In the genomic region with DNA sequence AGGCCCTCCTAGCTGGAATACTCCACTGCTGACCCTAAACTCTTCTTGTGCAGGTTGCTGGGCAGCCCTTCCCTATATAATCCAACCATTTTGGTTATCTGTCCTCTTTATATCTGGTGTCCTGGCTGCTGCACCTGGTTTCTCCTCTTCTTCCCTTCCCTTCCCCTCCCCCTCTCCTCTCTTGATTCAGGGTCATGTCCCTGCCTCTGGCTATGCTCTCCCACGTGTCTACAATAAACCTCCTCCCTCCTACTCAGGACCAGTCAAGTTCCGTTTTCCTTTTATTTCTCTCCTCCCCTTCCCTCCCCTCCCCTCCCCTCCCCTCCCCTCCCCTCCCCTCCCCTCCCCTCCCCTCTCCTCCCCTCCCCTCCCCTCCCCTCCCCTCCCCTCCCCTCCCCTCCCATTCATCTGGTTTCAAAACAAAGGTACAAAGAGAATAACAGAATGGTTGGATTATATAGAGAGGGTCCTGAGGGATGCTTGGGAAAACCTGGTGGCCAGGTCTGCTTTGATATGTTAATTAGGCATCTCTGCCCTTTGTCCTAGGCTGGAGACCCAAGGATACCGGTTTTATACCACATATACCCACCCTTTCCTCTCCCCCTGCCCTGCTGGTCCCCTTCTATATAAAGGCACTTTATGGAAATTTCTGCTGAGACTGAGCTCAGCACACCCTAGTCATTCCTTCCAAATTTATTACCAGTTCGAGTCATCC, we compare ENCODE assay signal across 19 mouse cellular contexts. TPM values are rescaled to one million over a fixed set of nuclear protein-coding genes. Genes with fewer than 3 reads are reported as not detected.
DNase-seq lines count a peak whose midpoint lies in the region; ATAC-seq and TF ChIP-seq lines count a peak whose summit lies in the region.
"Had no signal": no experiment of that assay in that cellular context is flagged by ENCODE, and none has a peak within 500 bp of the region (broad histone marks: within the 10 kb centered on the region; RNA-seq: fewer than 3 reads in every experiment).

No protein-coding gene starts in this region.

- no peak for DNase-seq in forebrain, embryonic 11.5 days (ENCODE audit: low spot score)
- no peak for DNase-seq in forebrain, postnatal 0 days
- no peak for DNase-seq in midbrain, embryonic 10.5 days (ENCODE audit: low spot score)
- no peak for DNase-seq in midbrain, postnatal 0 days (ENCODE audit: low spot score)
- DNase-seq in ZHBTc4 (ENCODE audit: low read depth, low spot score), result peak; percentile 87
- DNase-seq in mesoderm, embryonic 11.5 days (ENCODE audit: low read depth, low spot score), result peak; percentile 34
- no peak for DNase-seq in left cerebral cortex, postnatal 4 days
- DNase-seq: adrenal gland, adult 2 months; cerebellum, adult 11-12 months; gastrocnemius, postnatal 25 days; heart, postnatal 4 days; kidney, adult 18-20 months; layer of hippocampus, postnatal 36 days had no signal

- no peaks in the 10 kb centered on the region for H3K27me3 ChIP-seq in forebrain, embryonic 11.5 days (ENCODE audit: control insufficient read depth, insufficient read depth, low read length)
- H3K27me3 ChIP-seq in forebrain, postnatal 0 days (ENCODE audit: insufficient read depth, low read length), result no peaks in the 10 kb centered on the region
- no peaks in the 10 kb centered on the region for H3K27me3 ChIP-seq in midbrain, embryonic 10.5 days (ENCODE audit: low read depth, poor library complexity, severe bottlenecking)
- no peaks in the 10 kb centered on the region for H3K27me3 ChIP-seq in midbrain, postnatal 0 days (ENCODE audit: insufficient read depth, low read length)
- no peaks in the 10 kb centered on the region for H3K27me3 ChIP-seq in liver, embryonic 12.5 days (replicated peaks)
- H3K27me3 ChIP-seq: CH12.LX; heart, embryonic 12.5 days; stomach, embryonic 15.5 days had no signal

- H3K27ac ChIP-seq in forebrain, embryonic 11.5 days (ENCODE audit: low read depth, low read length), result peak overlapping the region; percentile 53; the same call in 1 of the 2 replicates
- H3K27ac ChIP-seq in forebrain, postnatal 0 days (ENCODE audit: low read depth, low read length), result no peak overlapping the region
- H3K27ac ChIP-seq in midbrain, embryonic 10.5 days (replicated peaks), result 0 out of 2 replicates have a peak overlapping the region, but pooled peaks have one; percentile 7
- H3K27ac ChIP-seq in midbrain, postnatal 0 days (ENCODE audit: low read depth, low read length), result no peak overlapping the region
- no peak overlapping the region for H3K27ac ChIP-seq in liver, embryonic 12.5 days
- H3K27ac ChIP-seq: liver, embryonic 14.5 days; stomach, embryonic 15.5 days had no signal

- H3K4me1 ChIP-seq in forebrain, embryonic 11.5 days (replicated peaks; ENCODE audit: control insufficient read depth, insufficient read depth, low read length), result peaks cover 2% of the 10 kb centered on the region; the same call in 1 of the 2 replicates
- H3K4me1 ChIP-seq in forebrain, postnatal 0 days (ENCODE audit: insufficient read depth), result no peaks in the 10 kb centered on the region
- peaks cover 33% of the 10 kb centered on the region for H3K4me1 ChIP-seq in midbrain, embryonic 10.5 days
- H3K4me1 ChIP-seq in midbrain, postnatal 0 days (ENCODE audit: insufficient read depth, low read length), result no peaks in the 10 kb centered on the region
- peaks cover 34% of the 10 kb centered on the region for H3K4me1 ChIP-seq in liver, embryonic 12.5 days
- H3K4me1 ChIP-seq: stomach, embryonic 15.5 days had no signal

- H3K9me3 ChIP-seq in forebrain, embryonic 11.5 days (ENCODE audit: control insufficient read depth, low read length), result no peaks in the 10 kb centered on the region
- H3K9me3 ChIP-seq in forebrain, postnatal 0 days (ENCODE audit: low read length), result no peaks in the 10 kb centered on the region
- H3K9me3 ChIP-seq in midbrain, embryonic 10.5 days (replicated peaks), result no peaks in the 10 kb centered on the region
- H3K9me3 ChIP-seq in midbrain, postnatal 0 days (ENCODE audit: low read length), result no peaks in the 10 kb centered on the region
- no peaks in the 10 kb centered on the region for H3K9me3 ChIP-seq in liver, embryonic 12.5 days (replicated peaks)
- H3K9me3 ChIP-seq: heart, embryonic 12.5 days; stomach, embryonic 15.5 days had no signal

- peak; percentile 39; the same call in 1 of the 2 replicates for ATAC-seq in forebrain, embryonic 11.5 days (replicated peaks; ENCODE audit: low FRiP score)
- ATAC-seq in forebrain, postnatal 0 days, result no peak
- ATAC-seq in midbrain, postnatal 0 days (ENCODE audit: low FRiP score), result no peak
- ATAC-seq in liver, embryonic 12.5 days, result no peak
- ATAC-seq: lung, postnatal 0 days had no signal

- no peak overlapping the region for H3K4me3 ChIP-seq in forebrain, embryonic 11.5 days (ENCODE audit: low read depth, low read length)
- H3K4me3 ChIP-seq in forebrain, postnatal 0 days (ENCODE audit: low read depth, low read length), result no peak overlapping the region
- no peak overlapping the region for H3K4me3 ChIP-seq in midbrain, embryonic 10.5 days
- no peak overlapping the region for H3K4me3 ChIP-seq in midbrain, postnatal 0 days (ENCODE audit: low read depth, low read length)
- H3K4me3 ChIP-seq in liver, embryonic 12.5 days, result no peak overlapping the region
- H3K4me3 ChIP-seq: heart, embryonic 12.5 days; stomach, embryonic 15.5 days had no signal

- H3K36me3 ChIP-seq in forebrain, embryonic 11.5 days (ENCODE audit: control insufficient read depth, insufficient read depth, low read length), result no peaks in the 10 kb centered on the region
- H3K36me3 ChIP-seq in forebrain, postnatal 0 days (ENCODE audit: insufficient read depth), result peaks cover 10% of the 10 kb centered on the region; the same call in 1 of the 2 replicates
- peaks cover 57% of the 10 kb centered on the region for H3K36me3 ChIP-seq in midbrain, embryonic 10.5 days
- no peaks in the 10 kb centered on the region; the same call in 1 of the 2 replicates for H3K36me3 ChIP-seq in midbrain, postnatal 0 days (ENCODE audit: insufficient read depth, low read length)
- peaks cover 46% of the 10 kb centered on the region for H3K36me3 ChIP-seq in liver, embryonic 12.5 days

- WGBS in forebrain, embryonic 11.5 days, result 15% methylated on average over 4 of the region's 4 CpGs
- WGBS in forebrain, postnatal 0 days, result 11% methylated on average over 4 of the region's 4 CpGs
- 19% methylated on average over 4 of the region's 4 CpGs for WGBS in midbrain, embryonic 10.5 days
- 17% methylated on average over 4 of the region's 4 CpGs for WGBS in midbrain, postnatal 0 days
- WGBS in liver, embryonic 12.5 days (ENCODE audit: insufficient replicate concordance), result 44% methylated on average over 4 of the region's 4 CpGs

- intact Hi-C loops in left cerebral cortex, postnatal 4 days (cut with DNase I), result no loop called here

- no peak overlapping the region for H3K9ac ChIP-seq in forebrain, embryonic 11.5 days (ENCODE audit: low read length)
- H3K9ac ChIP-seq in forebrain, postnatal 0 days, result no peak overlapping the region
- H3K9ac ChIP-seq in midbrain, postnatal 0 days (replicated peaks; ENCODE audit: low read length, poor library complexity, severe bottlenecking), result no peak overlapping the region
- no peak overlapping the region for H3K9ac ChIP-seq in liver, embryonic 12.5 days
- H3K9ac ChIP-seq: heart, embryonic 12.5 days; liver, embryonic 14.5 days; stomach, embryonic 15.5 days had no signal

- H3K4me2 ChIP-seq in forebrain, embryonic 11.5 days (ENCODE audit: low read depth, low read length, severe bottlenecking), result no peak overlapping the region
- H3K4me2 ChIP-seq in forebrain, postnatal 0 days (ENCODE audit: low read depth), result no peak overlapping the region
- no peak overlapping the region for H3K4me2 ChIP-seq in midbrain, postnatal 0 days (ENCODE audit: low read depth, low read length, poor library complexity, severe bottlenecking)
- H3K4me2 ChIP-seq in liver, embryonic 12.5 days, result no peak overlapping the region
- H3K4me2 ChIP-seq: heart, embryonic 12.5 days; stomach, embryonic 15.5 days had no signal

- TF ChIP-seq CTCF in forebrain, postnatal 0 days (IDR thresholded peaks at IDR 0.05; ENCODE audit: low read depth), result no peak
- TF ChIP-seq CTCF in midbrain, postnatal 0 days (IDR thresholded peaks at IDR 0.05), result no peak

RNA-seq across cellular contexts. Expression of gene Hacd2, which starts 16.3 kb away (rescaled TPM):
- polyA plus RNA-seq in forebrain, embryonic 11.5 days (2014; fragmentation: Nextera tagmentation; extraction: Ambion mirVana), result 24.4 and 33.9 TPM in 2 replicates
- total RNA-seq in forebrain, postnatal 0 days (2014; rRNA removed), result 13.5 and 13.9 TPM in 2 replicates
- polyA plus RNA-seq in forebrain, postnatal 0 days (2015; fragmentation: Nextera tagmentation; extraction: Ambion mirVana), result 46.3 and 50.4 TPM in 2 replicates
- polyA plus RNA-seq in midbrain, embryonic 10.5 days (2016; fragmentation: Nextera tagmentation; extraction: Ambion mirVana), result 70.4 and 79.0 TPM in 2 replicates
- 14.6 and 28.4 TPM in 2 replicates for total RNA-seq in midbrain, postnatal 0 days (2014; rRNA removed)
- polyA plus RNA-seq in midbrain, postnatal 0 days (2015; fragmentation: Nextera tagmentation; extraction: Ambion mirVana), result 48.4 and 49.4 TPM in 2 replicates
- 81.7 and 82.9 TPM in 2 replicates for polyA plus RNA-seq in liver, embryonic 12.5 days (2016; fragmentation: Nextera tagmentation; extraction: Ambion mirVana)
- total RNA-seq in left cerebral cortex, postnatal 4 days (2021), result 10 to 100 TPM; 19.9 to 23.3 TPM

Comparison
In these comparisons a context has a peak if more than half of its experiments do, and no peak if none do; other contexts are left out.
1. H3K27ac ChIP-seq: peak in forebrain, embryonic 11.5 days (single experiment) and midbrain, embryonic 10.5 days (single experiment); none in forebrain, postnatal 0 days (single experiment), midbrain, postnatal 0 days (single experiment) and liver, embryonic 12.5 days (single experiment).
2. DNase-seq: peak in ZHBTc4 (single experiment) and mesoderm, embryonic 11.5 days (single experiment); none in forebrain, embryonic 11.5 days (single experiment), forebrain, postnatal 0 days (single experiment), midbrain, embryonic 10.5 days (single experiment), midbrain, postnatal 0 days (single experiment) and left cerebral cortex, postnatal 4 days (single experiment).